ENCODE assay signal across 16 mouse cellular contexts in genomic region chr6:144670433-144671167, GRCm38 (mm10).
DNase-seq lines count a peak whose midpoint lies in the region; ATAC-seq and TF ChIP-seq lines count a peak whose summit lies in the region.
"Had no signal": no experiment of that assay in that cellular context is flagged by ENCODE, and none has a peak within 500 bp of the region (broad histone marks: within the 10 kb centered on the region; RNA-seq: fewer than 3 reads in every experiment).

No protein-coding gene starts in this region.

- dilution Hi-C loops in CH12.LX (cut with MboI; ENCODE audit: extremely low pct_ligation_motif_present, extremely low pct_unique_long_range_greater_than_20kb, low sequenced_read_pairs): no loop called here

- H3K4me2 ChIP-seq in CH12.LX (ENCODE audit: insufficient read depth, low read depth, poor library complexity, severe bottlenecking): no peak overlapping the region
- H3K4me2 ChIP-seq in midbrain, embryonic 11.5 days: no peak overlapping the region
- H3K4me2 ChIP-seq: embryonic facial prominence, embryonic 13.5 days; hindbrain, embryonic 13.5 days; liver, embryonic 15.5 days; midbrain, embryonic 12.5 days; neural tube, embryonic 15.5 days had no signal

- H3K9me3 ChIP-seq in CH12.LX (replicated peaks; ENCODE audit: low read length): peaks cover 4% of the 10 kb centered on the region
- H3K9me3 ChIP-seq in midbrain, embryonic 11.5 days (ENCODE audit: control insufficient read depth, low read length): peaks cover 2% of the 10 kb centered on the region; the same call in 1 of the 2 replicates
- H3K9me3 ChIP-seq: embryonic facial prominence, embryonic 13.5 days; liver, embryonic 15.5 days; neural tube, embryonic 15.5 days had no signal

- H3K9ac ChIP-seq in CH12.LX (ENCODE audit: insufficient read depth, low read depth): no peak overlapping the region
- H3K9ac ChIP-seq in midbrain, embryonic 11.5 days (ENCODE audit: low read length): no peak overlapping the region
- H3K9ac ChIP-seq: embryonic facial prominence, embryonic 13.5 days; forebrain, postnatal 0 days; hindbrain, embryonic 13.5 days; liver, embryonic 15.5 days; midbrain, embryonic 12.5 days; neural tube, embryonic 15.5 days had no signal

- WGBS in spleen, adult 2 months: 7% methylated on average over 3 of the region's 3 CpGs
- 61% methylated on average over 3 of the region's 3 CpGs for WGBS in midbrain, embryonic 11.5 days
- WGBS in cerebellum, adult 2 months: 72% methylated on average over 3 of the region's 3 CpGs

- ATAC-seq in inflammation-experienced regulatory T-cells, adult 6 months: peak; percentile 93
- no peak for ATAC-seq in midbrain, embryonic 11.5 days (ENCODE audit: low FRiP score)
- ATAC-seq: forebrain, postnatal 0 days had no signal

- TF ChIP-seq RAD21 in CH12.LX (IDR thresholded peaks at IDR 0.05; ENCODE audit: low read depth, low read length): no peak

- in situ Hi-C loops in CH12.LX (cut with MboI; ENCODE audit: low pct_ligation_motif_present, low pct_unique_long_range_greater_than_20kb, low sequenced_read_pairs): no loop called here

- TF ChIP-seq POLR2A in spleen, adult 2 months (IDR thresholded peaks at IDR 0.05; ENCODE audit: low read depth, low read length): no peak
- TF ChIP-seq POLR2A in CH12.LX (IDR thresholded peaks at IDR 0.05; ENCODE audit: low read depth, low read length): no peak
- no peak for TF ChIP-seq POLR2A in cerebellum, adult 2 months (IDR thresholded peaks at IDR 0.05; ENCODE audit: borderline replicate concordance, insufficient read depth, low read length)

- H3K4me3 ChIP-seq in spleen, adult 2 months (ENCODE audit: extremely low read depth, insufficient read depth, insufficient read length): no peak overlapping the region
- H3K4me3 ChIP-seq in CH12.LX (replicated peaks in 1 of 3; ENCODE audit: low read depth in 2 of 3, low read length in 2 of 3, poor library complexity in 1 of 3): no peak overlapping the region
- no peak overlapping the region for H3K4me3 ChIP-seq in midbrain, embryonic 11.5 days (ENCODE audit: low read depth, low read length)
- no peak overlapping the region for H3K4me3 ChIP-seq in cerebellum, adult 2 months (replicated peaks; ENCODE audit: insufficient read depth, low read depth, low read length)
- H3K4me3 ChIP-seq: embryonic facial prominence, embryonic 13.5 days; hindbrain, embryonic 13.5 days; liver, embryonic 15.5 days; midbrain, embryonic 12.5 days; neural tube, embryonic 15.5 days had no signal

- no peaks in the 10 kb centered on the region for H3K79me2 ChIP-seq in CH12.LX (replicated peaks; ENCODE audit: control insufficient read depth, extremely low read depth, insufficient read depth, poor library complexity, severe bottlenecking)

- H3K4me1 ChIP-seq in spleen, adult 2 months (ENCODE audit: control insufficient read depth, insufficient read depth, insufficient read length): peaks cover 6% of the 10 kb centered on the region; the same call in 1 of the 2 replicates
- peaks cover 0 to 11% of the 10 kb centered on the region in 2 experiments; a peak in 2 of 4 replicates for H3K4me1 ChIP-seq in CH12.LX (ENCODE audit: control insufficient read depth in 1 of 2, insufficient read depth in 2 of 2)
- peaks cover 3% of the 10 kb centered on the region; the same call in 1 of the 2 replicates for H3K4me1 ChIP-seq in midbrain, embryonic 11.5 days (ENCODE audit: control insufficient read depth, insufficient read depth, low read length)
- H3K4me1 ChIP-seq in cerebellum, adult 2 months (ENCODE audit: control insufficient read depth, insufficient read depth, low read length): peaks cover 2% of the 10 kb centered on the region; the same call in 1 of the 2 replicates
- H3K4me1 ChIP-seq: hindbrain, embryonic 13.5 days; midbrain, embryonic 12.5 days; neural tube, embryonic 15.5 days had no signal

- H3K36me3 ChIP-seq in spleen, adult 2 months (ENCODE audit: control insufficient read depth, insufficient read depth, low read length): no peaks in the 10 kb centered on the region
- no peaks in the 10 kb centered on the region for H3K36me3 ChIP-seq in CH12.LX (replicated peaks in 1 of 2; ENCODE audit: control insufficient read depth in 1 of 2, insufficient read depth in 1 of 2, low read length in 1 of 2)
- no peaks in the 10 kb centered on the region for H3K36me3 ChIP-seq in midbrain, embryonic 11.5 days (ENCODE audit: control insufficient read depth, insufficient read depth, low read length)
- H3K36me3 ChIP-seq: embryonic facial prominence, embryonic 13.5 days; hindbrain, embryonic 13.5 days; liver, embryonic 15.5 days; midbrain, embryonic 12.5 days; neural tube, embryonic 15.5 days had no signal

- H3K27me3 ChIP-seq in spleen, adult 2 months (ENCODE audit: control insufficient read depth, insufficient read depth, low read length): no peaks in the 10 kb centered on the region
- no peaks in the 10 kb centered on the region for H3K27me3 ChIP-seq in CH12.LX (replicated peaks)
- H3K27me3 ChIP-seq in midbrain, embryonic 11.5 days (ENCODE audit: control insufficient read depth, insufficient read depth, low read length): no peaks in the 10 kb centered on the region
- H3K27me3 ChIP-seq in cerebellum, adult 2 months (ENCODE audit: control insufficient read depth, insufficient read depth, low read length): no peaks in the 10 kb centered on the region
- H3K27me3 ChIP-seq: embryonic facial prominence, embryonic 13.5 days; hindbrain, embryonic 13.5 days; liver, embryonic 15.5 days; midbrain, embryonic 12.5 days; neural tube, embryonic 15.5 days had no signal

- peak overlapping the region; percentile 51 for H3K27ac ChIP-seq in spleen, adult 2 months (ENCODE audit: insufficient read depth, low read length)
- H3K27ac ChIP-seq in CH12.LX (ENCODE audit: insufficient read depth, low read depth): no peak overlapping the region
- H3K27ac ChIP-seq in midbrain, embryonic 11.5 days (ENCODE audit: low read depth, low read length): no peak overlapping the region
- H3K27ac ChIP-seq in cerebellum, adult 2 months (ENCODE audit: insufficient read depth, low read length): no peak overlapping the region
- H3K27ac ChIP-seq: embryonic facial prominence, embryonic 13.5 days; hindbrain, embryonic 13.5 days; liver, embryonic 15.5 days; midbrain, embryonic 12.5 days; neural tube, embryonic 15.5 days had no signal

- TF ChIP-seq EP300 in CH12.LX (IDR thresholded peaks at IDR 0.05; ENCODE audit: low read length): no peak

- TF ChIP-seq CTCF in spleen, adult 2 months (IDR thresholded peaks at IDR 0.05; ENCODE audit: extremely low read depth, insufficient read depth, insufficient read length, insufficient replicate concordance): no peak
- no peak for TF ChIP-seq CTCF in CH12.LX (conservative IDR thresholded peaks at IDR 0.05 in 1 of 2, IDR thresholded peaks at IDR 0.05 in 1 of 2; ENCODE audit: low read depth in 2 of 2, low read length in 2 of 2)
- TF ChIP-seq CTCF in cerebellum, adult 2 months (IDR thresholded peaks at IDR 0.05; ENCODE audit: borderline replicate concordance, insufficient read depth, low read depth, low read length): no peak

- DNase-seq in spleen, adult 2 months (ENCODE audit: low read depth in 1 of 2, low spot score in 2 of 2): peak; percentile 23 to 69
- DNase-seq in spleen, adult 12 weeks (ENCODE audit: low spot score): no peak
- DNase-seq in CH12.LX (ENCODE audit: extremely low read depth): peak; percentile 48
- DNase-seq in thymus, postnatal 14 days: peak; percentile 37
- no peak for DNase-seq in midbrain, embryonic 11.5 days (ENCODE audit: low spot score, missing footprints)
- DNase-seq in gastrocnemius, postnatal 10 days: no peak
- no peak for DNase-seq in cerebellum, adult 2 months
- DNase-seq: adrenal gland, postnatal 36 days; cerebellum, adult 18-20 months; forebrain, postnatal 0 days had no signal

TF ChIP-seq in CH12.LX, 34 proteins besides CTCF, POLR2A, EP300 and RAD21:
- TF ChIP-seq ELF1 (IDR thresholded peaks at IDR 0.05; ENCODE audit: low read depth, low read length) (no peak), NELFE (IDR thresholded peaks at IDR 0.05; ENCODE audit: low read depth, low read length) (no peak), BHLHE40 (IDR thresholded peaks at IDR 0.05; ENCODE audit: low read depth, low read length) (no peak), IRF4 (IDR thresholded peaks at IDR 0.05; ENCODE audit: low read depth, low read length) (no peak), RCOR1 (conservative IDR thresholded peaks at IDR 0.05; ENCODE audit: low read depth, low read length) (no peak), KAT2A (IDR thresholded peaks at IDR 0.05; ENCODE audit: insufficient replicate concordance, low read length) (no peak), PAX5 (IDR thresholded peaks at IDR 0.05; ENCODE audit: low read length) (no peak), CHD2 (IDR thresholded peaks at IDR 0.05; ENCODE audit: low read length) (no peak), UBTF (IDR thresholded peaks at IDR 0.05; ENCODE audit: low read depth, low read length) (no peak), ZKSCAN1 (IDR thresholded peaks at IDR 0.05; ENCODE audit: borderline replicate concordance, low read depth, low read length) (no peak), SIN3A (IDR thresholded peaks at IDR 0.05; ENCODE audit: low read length) (no peak), USF1 (IDR thresholded peaks at IDR 0.05; ENCODE audit: low read depth, low read length) (no peak), CHD1 (IDR thresholded peaks at IDR 0.05; ENCODE audit: low read depth, low read length) (no peak)

Comparison
In these comparisons a context has a peak if more than half of its experiments do, and no peak if none do; other contexts are left out.
1. DNase-seq: peak in spleen, adult 2 months (2 of 2), CH12.LX (single experiment) and thymus, postnatal 14 days (single experiment); none in spleen, adult 12 weeks (single experiment), midbrain, embryonic 11.5 days (single experiment), gastrocnemius, postnatal 10 days (single experiment) and cerebellum, adult 2 months (0 of 2).